In the genomic region with DNA sequence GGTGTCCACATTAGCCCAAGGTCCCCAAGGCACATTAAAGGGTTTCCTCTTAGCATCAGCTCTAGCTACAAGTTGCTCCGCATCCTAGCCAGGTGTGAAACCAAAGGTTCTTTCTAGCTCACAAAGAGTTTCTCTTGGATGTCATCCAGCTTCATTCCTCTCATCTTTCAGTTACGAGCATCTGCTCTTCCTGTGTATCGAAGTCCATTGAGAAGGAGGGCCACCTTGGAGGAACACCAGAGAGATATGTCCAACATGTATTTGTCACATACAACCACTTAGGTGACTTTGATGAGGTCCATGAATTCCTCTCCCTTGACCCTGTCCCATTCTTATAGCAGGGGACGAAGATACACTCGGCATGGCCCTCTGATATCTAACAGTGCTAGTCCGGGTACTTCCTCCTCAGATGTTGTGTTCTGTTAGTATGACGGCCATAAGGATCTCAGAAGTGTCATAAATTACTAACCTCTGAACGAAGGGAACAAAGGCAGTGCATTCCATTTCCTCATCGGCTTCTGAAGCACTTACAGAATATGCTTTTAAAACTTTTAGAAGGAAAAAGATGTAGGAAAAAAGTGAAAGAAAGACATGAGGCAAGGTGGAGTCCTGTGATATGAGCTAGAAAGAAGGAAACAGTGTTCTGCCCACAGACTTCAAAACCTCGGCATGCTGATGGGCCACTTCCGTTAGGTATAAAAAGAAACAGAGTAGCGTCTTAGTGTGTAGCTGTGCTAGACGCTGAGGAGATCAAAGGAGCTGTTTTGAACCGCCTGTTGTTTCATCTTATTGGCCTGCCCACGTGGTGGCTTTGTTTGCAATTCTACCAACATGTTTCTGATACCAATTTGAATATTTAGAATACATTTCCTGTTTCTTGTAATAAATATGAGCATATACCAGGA, we compare ENCODE assay signal across 10 mouse cellular contexts.
DNase-seq lines count a peak whose midpoint lies in the region; ATAC-seq and TF ChIP-seq lines count a peak whose summit lies in the region.
"Had no signal": no experiment of that assay in that cellular context is flagged by ENCODE, and none has a peak within 500 bp of the region (broad histone marks: within the 10 kb centered on the region; RNA-seq: fewer than 3 reads in every experiment).

No protein-coding gene starts in this region.

- 41% methylated on average over 15 of the region's 15 CpGs for WGBS in limb, embryonic 14.5 days
- 63% methylated on average over 15 of the region's 15 CpGs for WGBS in kidney, embryonic 15.5 days

- H3K4me3 ChIP-seq in limb, embryonic 14.5 days (replicated peaks; ENCODE audit: low read length), result no peak overlapping the region
- H3K4me3 ChIP-seq in kidney, embryonic 15.5 days (replicated peaks), result no peak overlapping the region
- H3K4me3 ChIP-seq: forebrain, embryonic 12.5 days had no signal

- no peaks in the 10 kb centered on the region for H3K9me3 ChIP-seq in limb, embryonic 14.5 days (ENCODE audit: control insufficient read depth, low read length)
- H3K9me3 ChIP-seq in kidney, embryonic 15.5 days (replicated peaks), result no peaks in the 10 kb centered on the region
- H3K9me3 ChIP-seq: forebrain, embryonic 12.5 days had no signal

- H3K27me3 ChIP-seq in limb, embryonic 14.5 days (ENCODE audit: control insufficient read depth, insufficient read depth, low read length), result no peaks in the 10 kb centered on the region
- no peaks in the 10 kb centered on the region for H3K27me3 ChIP-seq in kidney, embryonic 15.5 days

- peak; percentile 92 for DNase-seq in 416B (ENCODE audit: low read depth)
- DNase-seq in CD4-positive helper T cell, adult 2 months (ENCODE audit: low read depth, low spot score), result peak; percentile 91
- DNase-seq in limb, embryonic 14.5 days (ENCODE audit: low spot score), result peak; percentile 43
- DNase-seq in adrenal gland, adult 18-20 months (ENCODE audit: low spot score in 2 of 2), result no peak
- DNase-seq in right cerebral cortex, adult 18-20 months, result no peak
- DNase-seq in left cerebral cortex, postnatal 14 days (ENCODE audit: low spot score in 2 of 2), result no peak
- DNase-seq: cerebellum, adult 9-11 months had no signal

- intact Hi-C loops in left cerebral cortex, postnatal 14 days (cut with DNase I), result no loop called here

- peaks cover 24% of the 10 kb centered on the region for H3K4me1 ChIP-seq in limb, embryonic 14.5 days (ENCODE audit: control insufficient read depth, insufficient read depth, low read length)
- peaks cover 27% of the 10 kb centered on the region for H3K4me1 ChIP-seq in kidney, embryonic 15.5 days

- H3K4me2 ChIP-seq in limb, embryonic 14.5 days (replicated peaks; ENCODE audit: low read depth, low read length, severe bottlenecking), result no peak overlapping the region
- H3K4me2 ChIP-seq in kidney, embryonic 15.5 days, result no peak overlapping the region
- H3K4me2 ChIP-seq: forebrain, embryonic 12.5 days had no signal

- H3K36me3 ChIP-seq in limb, embryonic 14.5 days (ENCODE audit: control insufficient read depth, insufficient read depth, low read length), result no peaks in the 10 kb centered on the region
- no peaks in the 10 kb centered on the region for H3K36me3 ChIP-seq in kidney, embryonic 15.5 days
- H3K36me3 ChIP-seq: forebrain, embryonic 12.5 days had no signal

- H3K9ac ChIP-seq in limb, embryonic 14.5 days (ENCODE audit: low read depth, low read length, severe bottlenecking), result no peak overlapping the region
- no peak overlapping the region for H3K9ac ChIP-seq in kidney, embryonic 15.5 days
- H3K9ac ChIP-seq: forebrain, embryonic 12.5 days had no signal

- no peak for TF ChIP-seq POLR2A in limb, embryonic 14.5 days (IDR thresholded peaks at IDR 0.05; ENCODE audit: borderline replicate concordance, extremely low read depth, insufficient read depth, insufficient read length)

- peak overlapping the region; percentile 39; the same call in 1 of the 2 replicates for H3K27ac ChIP-seq in limb, embryonic 14.5 days (replicated peaks; ENCODE audit: low read depth, low read length)
- no peak overlapping the region for H3K27ac ChIP-seq in kidney, embryonic 15.5 days
- H3K27ac ChIP-seq: forebrain, embryonic 12.5 days had no signal

- ATAC-seq in limb, embryonic 14.5 days (ENCODE audit: low FRiP score, low read depth), result peak; percentile 9; the same call in 1 of the 2 replicates
- peak; percentile 68 for ATAC-seq in monocyte, adult 5-6 weeks (replicated peaks; ENCODE audit: insufficient number of reproducible peaks, low FRiP score, low TSS enrichment, poor library complexity, severe bottlenecking)
- no peak for ATAC-seq in kidney, embryonic 15.5 days (replicated peaks; ENCODE audit: low FRiP score)

Comparison
In these comparisons a context has a peak if more than half of its experiments do, and no peak if none do; other contexts are left out.
1. DNase-seq: peak in 416B (single experiment), CD4-positive helper T cell, adult 2 months (single experiment) and limb, embryonic 14.5 days (single experiment); none in adrenal gland, adult 18-20 months (0 of 2), right cerebral cortex, adult 18-20 months (single experiment) and left cerebral cortex, postnatal 14 days (0 of 2).